Mouse (Mus musculus) embryonic fibroblast, embryonic 13.5 days (primary cell): ENCODE results near the gene Bbs7.

Experiments
- CTCF ChIP-seq: IDR thresholded peaks from 2 replicates; pipeline ENCODE4 v1.5.1; 2011; ENCODE audit warnings: mild to moderate bottlenecking, control low read depth, low read length, moderate library complexity, borderline replicate concordance; ENCODE audit not compliant: insufficient read depth
- POLR2A ChIP-seq: IDR thresholded peaks from 2 replicates; pipeline ENCODE4 v1.6.1; 2011; ENCODE audit warnings: low read depth, mild to moderate bottlenecking, control low read depth, low read length, moderate library complexity

DNA sequence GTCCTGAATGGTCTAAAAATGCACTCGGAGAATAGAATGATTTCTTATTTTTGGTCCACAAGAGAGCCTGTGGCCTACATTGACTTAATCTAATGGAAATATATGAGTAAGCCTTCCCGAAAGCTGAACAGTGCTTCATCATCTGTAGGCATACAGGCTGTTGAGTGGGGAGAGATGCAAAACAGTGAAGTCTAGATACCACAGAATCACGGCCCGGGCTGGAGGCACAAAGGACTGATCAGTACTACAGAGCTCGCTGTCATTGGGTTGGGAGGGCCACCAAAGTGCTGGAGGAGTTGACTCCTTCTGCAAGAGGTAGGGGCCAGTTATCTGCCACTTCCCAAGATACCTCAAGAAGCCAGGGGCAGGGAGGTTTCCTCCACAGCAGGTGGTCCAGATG is 82.5 kb downstream of the Bbs7 start:
- no peak for TF ChIP-seq CTCF
- TF ChIP-seq POLR2A, result no peak
